Mouse (Mus musculus) adrenal gland, postnatal 25 days (tissue): Measurements from ENCODE around the gene Dnlz. TPM values are rescaled to one million over a fixed set of nuclear protein-coding genes. Genes with fewer than 3 reads are reported as not detected.

Experiments used
- DNase-seq: peaks from one replicate; pipeline ENCODE4 v3.0.0; 2021; ENCODE audit warnings: mixed read lengths
- total RNA-seq: library from RNA; stranded (reverse); gene quantifications from 2 replicates; pipeline ENCODE4 v1.2.3, GENCODE M21; 2021

Dnlz gene
- total RNA-seq, 1 experiment from 2014 or later = 20.5 TPM

DNA sequence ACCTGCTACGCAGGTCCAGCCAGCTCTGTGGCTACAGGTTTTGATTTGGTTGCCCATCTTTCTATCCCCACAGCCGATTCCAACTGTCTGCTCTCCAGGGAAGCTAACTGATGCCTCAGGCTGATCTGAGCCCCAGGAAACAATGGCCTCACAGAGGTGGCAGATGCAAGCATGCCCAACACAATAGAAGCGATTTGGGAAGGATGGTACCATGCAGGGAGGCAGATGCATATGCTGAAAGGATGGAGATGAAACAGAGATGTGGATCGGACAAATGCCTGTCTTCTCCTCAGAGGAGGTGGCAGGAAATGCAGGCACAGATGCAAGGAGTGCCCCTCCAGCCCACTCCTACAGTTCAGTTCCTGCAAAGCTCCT is 53.1 kb downstream of the Dnlz start:
- no peak for DNase-seq

DNA sequence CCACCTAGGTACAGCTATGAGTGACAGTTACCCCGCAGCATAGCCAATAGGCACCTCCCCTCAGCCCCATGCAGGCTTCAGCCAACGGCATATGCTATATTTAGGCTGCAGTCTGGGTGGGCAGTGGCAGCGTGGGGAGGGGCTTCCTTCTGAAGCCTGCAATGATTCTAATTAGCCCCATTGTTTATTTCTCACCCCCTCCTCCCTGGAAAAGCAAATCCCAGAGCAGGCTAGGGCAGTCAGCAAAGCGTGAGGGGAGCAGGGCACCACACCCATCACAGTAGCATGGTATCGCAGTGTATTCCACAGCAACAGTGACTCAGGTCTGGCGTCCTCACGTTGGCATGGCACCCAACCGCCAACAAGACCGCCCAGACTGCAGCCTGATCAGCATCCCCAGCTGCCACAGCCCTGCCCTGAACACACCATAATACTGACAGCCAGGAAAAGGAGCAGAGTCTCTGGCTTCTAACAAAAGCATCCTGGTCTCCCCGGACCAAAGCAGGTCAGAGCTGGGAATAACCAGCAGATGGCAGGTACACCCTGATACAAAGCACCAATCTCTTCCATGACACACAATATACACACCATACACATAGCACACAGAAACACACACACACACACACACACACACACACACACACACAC is 53.6 kb downstream of the Dnlz start:
- DNase-seq = peak; percentile 29

Other genes starting within 250 kb of the Dnlz start
- gene Nacc2, start 228.9 kb downstream of the Dnlz start, total RNA-seq = 25.8 and 36.6 TPM in 2 replicates
- 0.48 and 0.76 TPM in 2 replicates for gene Lhx3, start 143.8 kb downstream of the Dnlz start, total RNA-seq
- gene Qsox2, start 114.6 kb downstream of the Dnlz start, total RNA-seq = 17.5 and 19.7 TPM in 2 replicates
- gene Ccdc187, start 57.6 kb downstream of the Dnlz start, total RNA-seq = 0.62 and 1.5 TPM in 2 replicates
- 17.5 and 17.7 TPM in 2 replicates for gene Gpsm1, start 36.6 kb downstream of the Dnlz start, total RNA-seq
- gene Card9, start 8.8 kb upstream of the Dnlz start, total RNA-seq = 0.97 TPM in 1 of 2 replicates, not detected in the other
- gene Snapc4, start 28.5 kb upstream of the Dnlz start, total RNA-seq = 40.9 and 42.0 TPM in 2 replicates
- 106 and 110 TPM in 2 replicates for gene Entr1, start 37.2 kb upstream of the Dnlz start, total RNA-seq
- gene Pmpca, start 37.2 kb upstream of the Dnlz start, total RNA-seq = 117 and 151 TPM in 2 replicates
- gene Inpp5e, start 57.1 kb upstream of the Dnlz start, total RNA-seq = 22.6 and 25.9 TPM in 2 replicates
- 62.7 and 63.4 TPM in 2 replicates for gene Sec16a, start 93.1 kb upstream of the Dnlz start, total RNA-seq
- 17.7 and 24.8 TPM in 2 replicates for gene Notch1, start 164.6 kb upstream of the Dnlz start, total RNA-seq
- 159 and 211 TPM in 2 replicates for gene Egfl7, start 227.9 kb upstream of the Dnlz start, total RNA-seq
- not detected in 2 replicates for gene Gm20532, start 234.5 kb upstream of the Dnlz start, total RNA-seq